Mouse (Mus musculus) embryonic fibroblast, embryonic 13.5 days (primary cell): ENCODE results near the gene Pard6b.

Experiments used
- CTCF ChIP-seq: IDR thresholded peaks from 2 replicates; pipeline ENCODE4 v1.5.1; 2011; ENCODE audit warnings: mild to moderate bottlenecking, control low read depth, low read length, moderate library complexity, borderline replicate concordance; ENCODE audit not compliant: insufficient read depth
- POLR2A ChIP-seq: IDR thresholded peaks from 2 replicates; pipeline ENCODE4 v1.6.1; 2011; ENCODE audit warnings: low read depth, mild to moderate bottlenecking, control low read depth, low read length, moderate library complexity

- TF ChIP-seq CTCF, result no peak
- no peak for TF ChIP-seq POLR2A
These were observed 17.1 kb upstream of the Pard6b start for GRCm38 (mm10) chr2:168063712-168064111.
